Mouse (Mus musculus) MEL (cell line): Measurements from ENCODE around the gene Daglb.

Experiments
- POLR2A ChIP-seq, 2 experiments: IDR thresholded peaks; 2 replicates each; pipeline ENCODE4 v1.6.1; 2011 to 2012; ENCODE audit warnings: low read length in 2 of 2, mild to moderate bottlenecking in 2 of 2, control low read depth in 1 of 2, improper control_type of control experiment in 1 of 2, low read depth in 1 of 2, moderate library complexity in 1 of 2; ENCODE audit not compliant: control insufficient read depth in 1 of 2, insufficient read depth in 1 of 2, poor library complexity in 1 of 2
- RAD21 ChIP-seq: IDR thresholded peaks from 2 replicates; pipeline ENCODE4 v1.6.1; 2011; ENCODE audit warnings: mild to moderate bottlenecking, low read depth, low read length, improper control_type of control experiment

DNA sequence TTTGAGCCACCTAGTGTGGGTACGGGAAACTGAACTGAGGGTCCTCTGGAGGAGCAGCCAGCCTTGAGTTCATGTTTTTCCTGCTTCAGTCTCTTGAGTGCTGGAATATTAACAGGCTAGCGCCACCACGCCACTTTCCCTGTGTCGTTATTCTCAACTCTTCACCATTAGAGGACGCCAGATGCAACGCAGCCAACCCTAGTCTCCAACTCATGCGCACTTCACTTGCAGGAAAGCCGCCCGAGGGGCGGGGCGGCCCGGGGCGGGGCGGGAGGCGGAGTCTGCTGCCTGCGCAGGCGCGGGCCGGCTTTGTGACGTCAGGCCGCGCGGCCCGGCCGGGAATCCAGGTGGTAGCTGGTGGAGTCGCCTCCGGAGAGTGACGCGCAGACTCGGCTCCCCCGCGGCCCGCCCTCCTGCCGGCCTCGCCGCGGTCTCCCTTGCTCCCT lies 84.0 kb downstream of the Daglb start:
- TF ChIP-seq RAD21 (peak; percentile 55), POLR2A (IDR thresholded peaks at IDR 0.05; ENCODE audit: control insufficient read depth in 1 of 2, insufficient read depth in 1 of 2, low read depth in 1 of 2, low read length in 2 of 2, poor library complexity in 1 of 2) (peak; percentile 67 to 75)
